Mouse (Mus musculus): ENCODE measurements around the gene Slc48a1.

The Slc48a1 gene

GRCm38 (mm10) chr15:97807867-97808266, 29.5 kb downstream of the Slc48a1 start:
- no peak for DNase-seq (ENCODE audit: low read depth, low spot score)

GRCm38 (mm10) chr15:97808532-97808931, 30.2 kb downstream of the Slc48a1 start:
- DNase-seq (ENCODE audit: low read depth, low spot score): no peak

GRCm38 (mm10) chr15:97809206-97809605, 30.9 kb downstream of the Slc48a1 start:
- no peak for DNase-seq (ENCODE audit: low read depth, low spot score)

- no peak for DNase-seq (ENCODE audit: low read depth, low spot score)
Observed at GRCm38 (mm10) chr15:97809942-97810341, 31.6 kb downstream of the Slc48a1 start.

- DNase-seq (ENCODE audit: low read depth, low spot score): no peak
Observed at GRCm38 (mm10) chr15:97810399-97810798, 32.1 kb downstream of the Slc48a1 start.

- no peak for DNase-seq (ENCODE audit: low read depth, low spot score)
Observed at GRCm38 (mm10) chr15:97811307-97811706, 33.0 kb downstream of the Slc48a1 start.

GRCm38 (mm10) chr15:97812126-97812525, 33.8 kb downstream of the Slc48a1 start:
- DNase-seq (ENCODE audit: low read depth, low spot score): no peak

- DNase-seq (ENCODE audit: low read depth, low spot score): no peak
Observed at GRCm38 (mm10) chr15:97812875-97813274, 34.6 kb downstream of the Slc48a1 start.

- no peak for DNase-seq (ENCODE audit: low read depth, low spot score)
Observed at GRCm38 (mm10) chr15:97813452-97814204, 35.3 kb downstream of the Slc48a1 start.

GRCm38 (mm10) chr15:97814703-97815102, 36.4 kb downstream of the Slc48a1 start:
- no peak for DNase-seq (ENCODE audit: low read depth, low spot score)

GRCm38 (mm10) chr15:97815254-97815653, 36.9 kb downstream of the Slc48a1 start:
- no peak for DNase-seq (ENCODE audit: low read depth, low spot score)

- DNase-seq (ENCODE audit: low read depth, low spot score): no peak
Observed at GRCm38 (mm10) chr15:97816199-97816994, 38.1 kb downstream of the Slc48a1 start.

GRCm38 (mm10) chr15:97819937-97820336, 41.6 kb downstream of the Slc48a1 start:
- DNase-seq (ENCODE audit: low read depth, low spot score): no peak

- DNase-seq (ENCODE audit: low read depth, low spot score): no peak
Observed at GRCm38 (mm10) chr15:97821321-97821982, 43.1 kb downstream of the Slc48a1 start.

GRCm38 (mm10) chr15:97821983-97822363, 43.7 kb downstream of the Slc48a1 start:
- DNase-seq (ENCODE audit: low read depth, low spot score): no peak

- no peak for DNase-seq (ENCODE audit: low read depth, low spot score)
Observed at GRCm38 (mm10) chr15:97822545-97823228, 44.4 kb downstream of the Slc48a1 start.

GRCm38 (mm10) chr15:97823479-97823878, 45.2 kb downstream of the Slc48a1 start:
- DNase-seq (ENCODE audit: low read depth, low spot score): no peak

- DNase-seq (ENCODE audit: low read depth, low spot score): no peak
Observed at GRCm38 (mm10) chr15:97824042-97824441, 45.7 kb downstream of the Slc48a1 start.

- no peak for DNase-seq (ENCODE audit: low read depth, low spot score)
Observed at GRCm38 (mm10) chr15:97825071-97825940, 47.0 kb downstream of the Slc48a1 start.

GRCm38 (mm10) chr15:97825941-97826587, 47.7 kb downstream of the Slc48a1 start:
- no peak for DNase-seq (ENCODE audit: low read depth, low spot score)

All from embryo, embryonic 11.5 days (tissue).